Mouse (Mus musculus) macrophage (primary cell): ENCODE results near the gene Cabp2. TPM values are rescaled to one million over a fixed set of nuclear protein-coding genes. Genes with fewer than 3 reads are reported as not detected.
"Not testable (repeated sequence)": the region's sequence is repeated elsewhere in the genome, so short reads cannot be mapped to it uniquely, and the experiment has no call there.

Experiments used
- H3K27ac ChIP-seq: fragments of 350-480 bp; formaldehyde crosslinking; 2 replicates; pipeline ENCODE4 v1.9.0; 2021
- H3K36me3 ChIP-seq: fragments of 350-480 bp; formaldehyde crosslinking; 2 replicates; pipeline ENCODE4 v1.9.0; 2021; ENCODE audit errors: inconsistent target
- H3K4me3 ChIP-seq: fragments of 350-480 bp; formaldehyde crosslinking; 2 replicates; pipeline ENCODE4 v1.9.0; 2021; ENCODE audit errors: inconsistent target
- H3K79me2 ChIP-seq: fragments of 350-480 bp; formaldehyde crosslinking; 2 replicates; pipeline ENCODE4 v1.9.0; 2021; ENCODE audit errors: inconsistent target
- WGBS: methylation state at CpG from one replicate; pipeline ENCODE4 v1.1.7; 2026; ENCODE audit warnings: inconsistent platforms; ENCODE audit not compliant: missing documents; 5-methylcytosine and 5-hydroxymethylcytosine counted together
- polyA plus RNA-seq: library from polyadenylated mRNA; stranded (reverse); fragments of 250-400 nt; gene quantifications from 3 replicates; pipeline ENCODE4 v1.2.4, GENCODE M21; 2018; ENCODE audit warnings: inconsistent platforms

Cabp2 gene
- polyA plus RNA-seq, 1 experiment from 2014 or later, result not detected

- H3K27ac ChIP-seq, result no peak overlapping the region
- H3K36me3 ChIP-seq, result no peaks in the 10 kb centered on the region
- no peaks in the 10 kb centered on the region for H3K79me2 ChIP-seq
- WGBS, result 100% methylated on average over 4 of the region's 6 CpGs
- no peak overlapping the region for H3K4me3 ChIP-seq
These were observed 20.4 kb upstream of the Cabp2 start for GRCm38 (mm10) chr19:4060899-4061465.

- WGBS, result no CpG with 5 or more reads among the region's 4 CpGs
These were observed 18.0 kb upstream of the Cabp2 start for GRCm38 (mm10) chr19:4063357-4063756.

GRCm38 (mm10) chr19:4064501-4064900, 16.9 kb upstream of the Cabp2 start:
- H3K36me3 ChIP-seq, H3K27ac ChIP-seq, H3K4me3 ChIP-seq, H3K79me2 ChIP-seq: not testable (repeated sequence)
- no CpG with 5 or more reads among the region's 11 CpGs for WGBS

More at GRCm38 (mm10) chr19:4063357-4063756, 18.0 kb upstream of the Cabp2 start:
- H3K4me3 ChIP-seq, H3K36me3 ChIP-seq, H3K79me2 ChIP-seq, H3K27ac ChIP-seq: not testable (repeated sequence)

- Histone ChIP-seq H3K79me2 (no peaks in the 10 kb centered on the region), H3K36me3 (no peaks in the 10 kb centered on the region), H3K4me3 (no peak overlapping the region), H3K27ac (no peak overlapping the region)
- 60% methylated on average over 5 of the region's 6 CpGs for WGBS
These were observed 15.1 kb upstream of the Cabp2 start for GRCm38 (mm10) chr19:4066280-4066679.

- Histone ChIP-seq H3K36me3 (no peaks in the 10 kb centered on the region), H3K79me2 (no peaks in the 10 kb centered on the region), H3K4me3 (no peak overlapping the region), H3K27ac (no peak overlapping the region)
These were observed 14.5 kb upstream of the Cabp2 start for GRCm38 (mm10) chr19:4066877-4067276.

GRCm38 (mm10) chr19:4068242-4068641, 13.1 kb upstream of the Cabp2 start:
- not testable (repeated sequence) for H3K79me2 ChIP-seq, H3K36me3 ChIP-seq, H3K27ac ChIP-seq, H3K4me3 ChIP-seq
- WGBS, result 94% methylated on average over 2 of the region's 2 CpGs

GRCm38 (mm10) chr19:4068717-4069410, 12.5 kb upstream of the Cabp2 start:
- no peaks in the 10 kb centered on the region for H3K36me3 ChIP-seq
- H3K79me2 ChIP-seq, result no peaks in the 10 kb centered on the region
- WGBS, result 86% methylated on average over 15 of the region's 15 CpGs
- no peak overlapping the region for H3K27ac ChIP-seq
- no peak overlapping the region for H3K4me3 ChIP-seq

- Histone ChIP-seq H3K79me2 (no peaks in the 10 kb centered on the region), H3K27ac (no peak overlapping the region), H3K36me3 (no peaks in the 10 kb centered on the region), H3K4me3 (no peak overlapping the region)
- 86% methylated on average over 15 of the region's 15 CpGs for WGBS
These were observed 11.1 kb upstream of the Cabp2 start for GRCm38 (mm10) chr19:4070311-4070710.

- H3K36me3 ChIP-seq, result no peaks in the 10 kb centered on the region
- 10% methylated on average over 8 of the region's 8 CpGs for WGBS
- no peak overlapping the region for H3K4me3 ChIP-seq
- H3K27ac ChIP-seq, result no peak overlapping the region
- H3K79me2 ChIP-seq, result no peaks in the 10 kb centered on the region
These were observed 10.6 kb upstream of the Cabp2 start for GRCm38 (mm10) chr19:4070756-4071155.

- WGBS, result 95% methylated on average over 6 of the region's 6 CpGs
- no peak overlapping the region for H3K4me3 ChIP-seq
- no peak overlapping the region for H3K27ac ChIP-seq
- H3K79me2 ChIP-seq, result no peaks in the 10 kb centered on the region
- H3K36me3 ChIP-seq, result no peaks in the 10 kb centered on the region
These were observed 10.0 kb upstream of the Cabp2 start for GRCm38 (mm10) chr19:4071406-4071805.

- Histone ChIP-seq H3K36me3 (no peaks in the 10 kb centered on the region), H3K79me2 (no peaks in the 10 kb centered on the region), H3K27ac (no peak overlapping the region), H3K4me3 (no peak overlapping the region)
- 95% methylated on average over 5 of the region's 6 CpGs for WGBS
These were observed 8.5 kb upstream of the Cabp2 start for GRCm38 (mm10) chr19:4072706-4073424.

GRCm38 (mm10) chr19:4075531-4075930, 5.8 kb upstream of the Cabp2 start:
- Histone ChIP-seq H3K4me3 (no peak overlapping the region), H3K79me2 (no peaks in the 10 kb centered on the region), H3K27ac (no peak overlapping the region), H3K36me3 (no peaks in the 10 kb centered on the region)
- WGBS, result 100% methylated on average over 1 of the region's 1 CpGs

- H3K36me3 ChIP-seq, result no peaks in the 10 kb centered on the region
- H3K79me2 ChIP-seq, result no peaks in the 10 kb centered on the region
- no peak overlapping the region for H3K4me3 ChIP-seq
- no peak overlapping the region for H3K27ac ChIP-seq
- WGBS, result 94% methylated on average over 1 of the region's 1 CpGs
These were observed 1.8 kb upstream of the Cabp2 start for GRCm38 (mm10) chr19:4079594-4079993.

- WGBS, result 69% methylated on average over 8 of the region's 8 CpGs
- Histone ChIP-seq H3K79me2 (no peaks in the 10 kb centered on the region), H3K4me3 (no peak overlapping the region), H3K27ac (no peak overlapping the region), H3K36me3 (no peaks in the 10 kb centered on the region)
These were observed 818 bp upstream of the Cabp2 start for GRCm38 (mm10) chr19:4080511-4081009.
